Mouse (Mus musculus) left cerebral cortex, postnatal 10 days (tissue): ENCODE measurements around the gene Defa34. TPM values are rescaled to one million over a fixed set of nuclear protein-coding genes. Genes with fewer than 3 reads are reported as not detected.
"Not testable (repeated sequence)": the region's sequence is repeated elsewhere in the genome, so short reads cannot be mapped to it uniquely, and the experiment has no call there.

Source experiments
- DNase-seq, 2 experiments: peaks; one replicate each; pipeline ENCODE4 v3.0.0; 2021 to 2022; ENCODE audit warnings: low spot score in 2 of 2, mixed read lengths in 1 of 2; ENCODE audit errors: extremely low spot score in 1 of 2
- intact Hi-C: fragments of 180-260 bp; cut with DNase I; formaldehyde crosslinking; loops from one replicate; pipeline ENCODE4 v1.15.1; 2025
- total RNA-seq, 2 experiments: library from RNA; stranded (reverse); gene quantifications; 2 replicates each; pipeline ENCODE4 v1.2.3; 2021

The Defa34 gene
- not detected for total RNA-seq

DNA sequence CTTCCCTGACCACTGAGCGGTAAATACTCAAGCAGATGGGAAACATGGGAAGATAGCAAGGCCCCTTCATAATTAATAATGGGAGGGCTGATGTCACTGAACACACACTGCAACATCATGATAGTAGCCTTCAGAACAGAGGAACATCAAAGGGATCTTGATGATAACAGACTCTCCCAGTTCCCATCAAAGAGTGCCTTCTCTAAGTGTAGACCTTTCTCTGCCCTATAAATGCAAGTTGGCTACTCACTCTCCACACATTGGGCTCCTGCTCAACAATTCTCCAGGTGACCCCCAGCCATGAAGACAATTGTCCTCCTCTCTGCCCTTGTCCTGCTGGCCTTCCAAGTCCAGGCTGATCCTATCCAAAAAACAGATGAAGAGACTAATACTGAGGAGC is at the start of gene Defa34:
TSS of gene Defa34 (plus strand) at position 301 of the 400 bp plus-strand sequence.
- intact Hi-C loops, DNase-seq: not testable (repeated sequence)

DNA sequence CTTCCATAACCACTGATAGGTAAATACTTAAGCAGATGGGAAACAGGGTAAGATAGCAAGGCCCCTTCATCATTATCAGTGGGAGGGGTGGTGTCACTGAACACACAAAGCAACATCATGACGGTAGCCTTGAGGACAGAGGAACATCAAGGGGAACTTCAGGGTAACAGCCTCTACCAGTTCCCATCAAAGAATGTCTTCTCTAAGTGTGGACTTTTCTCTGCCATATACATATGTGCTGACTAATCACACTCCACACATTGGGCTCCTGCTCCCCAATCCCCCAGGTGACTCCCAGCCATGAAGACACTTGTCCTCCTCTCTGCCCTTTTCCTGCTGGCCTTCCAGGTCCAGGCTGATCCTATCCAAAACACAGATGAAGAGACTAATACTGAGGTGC is 47.7 kb upstream of the Defa34 start, which contains the start of gene Defa26:
TSS of gene Defa26 (plus strand) at position 301 of the 400 bp plus-strand sequence.
- intact Hi-C loops, DNase-seq: not testable (repeated sequence)

DNA sequence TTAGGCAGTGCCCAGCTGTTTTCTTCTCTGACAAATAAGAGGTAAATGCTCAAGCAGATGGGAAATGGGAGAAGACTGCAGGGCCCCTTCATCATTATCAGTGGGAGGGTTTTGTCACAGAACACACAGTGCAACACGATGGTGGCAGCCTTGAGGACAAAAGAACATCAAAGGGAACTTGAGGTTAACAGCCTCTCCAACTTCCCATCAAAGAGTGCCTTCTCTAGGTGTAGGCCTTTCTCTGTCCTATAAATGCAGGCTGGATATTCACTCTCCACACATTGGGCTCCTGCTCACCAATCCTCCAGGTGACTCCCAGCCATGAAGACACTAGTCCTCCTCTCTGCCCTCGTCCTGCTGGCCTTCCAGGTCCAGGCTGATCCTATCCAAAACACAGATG is 10.1 kb upstream of the Defa34 start, which contains the start of gene Defa17:
TSS of gene Defa17 (plus strand) at position 301 of the 400 bp plus-strand sequence.
- intact Hi-C loops: not testable (repeated sequence)

DNA sequence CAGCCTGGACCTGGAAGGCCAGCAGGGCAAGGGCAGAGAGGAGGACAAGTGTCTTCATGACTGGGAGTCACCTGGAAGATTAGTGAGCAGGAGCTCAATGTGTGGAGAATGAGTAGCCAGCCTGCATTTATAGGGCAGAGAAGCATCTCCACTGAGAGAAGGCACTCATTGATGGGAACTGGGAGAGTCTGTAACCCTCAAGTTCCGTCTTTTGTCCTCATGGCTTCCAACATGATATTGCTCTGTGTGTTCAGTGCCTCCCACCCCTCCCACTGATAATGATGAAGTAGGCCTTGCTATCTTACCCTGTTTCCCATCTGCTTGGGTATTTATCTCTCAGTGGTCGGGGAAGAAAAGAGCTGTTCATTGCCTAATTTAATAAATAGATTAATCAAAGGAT is 37.9 kb downstream of the Defa34 start, which contains the start of gene AY761184:
TSS of gene AY761184 (minus strand) at position 101 of the 400 bp plus-strand sequence.
- DNase-seq, intact Hi-C loops: not testable (repeated sequence)

More for the DNA sequence above, 10.1 kb upstream of the Defa34 start, which contains the start of gene Defa17:
- DNase-seq: not testable (repeated sequence)

Other genes starting within 250 kb of the Defa34 start
- not detected for gene Defa36, start 238.4 kb upstream of the Defa34 start, total RNA-seq
- gene Gm7849, start 209.2 kb upstream of the Defa34 start, total RNA-seq: not detected
- not detected for gene Defa20, start 156.5 kb upstream of the Defa34 start, total RNA-seq
- gene Defa32, start 136.8 kb upstream of the Defa34 start, total RNA-seq: not detected
- gene Defa37, start 100.4 kb upstream of the Defa34 start, total RNA-seq: not detected
- gene Defa28, start 82.8 kb upstream of the Defa34 start, total RNA-seq: not detected
- gene Gm7861, start 71.3 kb upstream of the Defa34 start, total RNA-seq: not detected
- not detected for gene Defa26, start 47.6 kb upstream of the Defa34 start, total RNA-seq
- not detected for gene Defa17, start 10.0 kb upstream of the Defa34 start, total RNA-seq
- gene AY761184, start 37.8 kb downstream of the Defa34 start, total RNA-seq: not detected
- gene Defa24, start 68.7 kb downstream of the Defa34 start, total RNA-seq: not detected
- gene Defb50, start 157.7 kb downstream of the Defa34 start, total RNA-seq: not detected
- gene Defb2, start 174.1 kb downstream of the Defa34 start, total RNA-seq: not detected
- gene Defb10, start 193.1 kb downstream of the Defa34 start, total RNA-seq: not detected
- not detected for gene Defb9, start 219.6 kb downstream of the Defa34 start, total RNA-seq
- not detected for gene Defb11, start 240.6 kb downstream of the Defa34 start, total RNA-seq